Mouse (Mus musculus) lung, postnatal 25 days (tissue): ENCODE measurements at regions not wholly inside any gene's neighbourhood (a gene's known extent, or its start where the extent isn't known, plus 50 kb on each side); places are given as distances from the start of the nearest gene placed in this dataset.
"Not testable (repeated sequence)": the region's sequence is repeated elsewhere in the genome, so short reads cannot be mapped to it uniquely, and the experiment has no call there.

Source experiments
- DNase-seq: peaks from one replicate; pipeline ENCODE4 v3.0.0; 2022; ENCODE audit warnings: low spot score

- DNase-seq, result peak; percentile 17
These were observed 221.0 kb downstream of the Grxcr1 start for GRCm38 (mm10) chr5:68252671-68253070.

GRCm38 (mm10) chr5:68253476-68253875 lies 221.8 kb downstream of the Grxcr1 start:
- no peak for DNase-seq

DNA sequence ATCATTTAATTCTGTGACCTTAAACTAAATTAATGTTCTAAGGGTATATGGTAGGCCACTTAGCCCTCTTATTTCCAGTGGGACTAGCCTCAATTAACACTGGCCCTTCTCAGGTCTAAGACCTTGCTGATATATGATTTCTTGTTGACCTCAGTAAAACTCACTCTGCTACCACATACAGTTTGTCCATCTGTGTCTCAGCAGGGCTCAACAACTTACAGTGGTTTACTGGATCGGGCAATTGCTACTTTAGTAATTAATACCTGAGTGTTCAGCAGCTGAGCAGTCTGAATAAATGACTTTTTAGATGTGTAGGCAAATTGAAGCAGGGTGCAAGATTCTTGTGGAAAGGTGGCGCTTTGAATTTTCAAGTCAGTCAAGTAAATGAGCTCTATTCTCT lies 222.5 kb downstream of the Grxcr1 start:
- DNase-seq, result no peak

DNA sequence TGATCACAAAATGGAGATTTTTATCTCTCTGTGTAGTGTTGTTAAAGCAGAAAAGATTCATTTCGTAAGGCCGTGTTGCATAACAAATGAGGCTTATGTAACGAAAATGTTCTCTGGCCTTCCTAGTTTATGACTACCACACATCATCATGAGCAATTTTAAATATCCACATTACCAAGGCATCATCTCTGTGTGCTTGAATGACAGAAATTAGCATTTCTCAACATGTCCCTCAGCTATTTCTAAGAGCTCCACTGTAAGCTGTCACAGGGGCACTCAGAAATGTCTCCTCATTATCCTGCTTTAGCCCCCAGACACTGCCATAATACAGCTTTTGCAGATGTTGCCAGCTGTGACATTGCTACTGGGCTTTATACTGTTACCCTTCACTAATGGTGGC lies 232.6 kb downstream of the Grxcr1 start:
- DNase-seq, result no peak

GRCm38 (mm10) chr5:68274271-68274670 lies 242.6 kb downstream of the Grxcr1 start:
- no peak for DNase-seq

GRCm38 (mm10) chr5:68275558-68276263 lies 244.1 kb downstream of the Grxcr1 start:
- no peak for DNase-seq

- not testable (repeated sequence) for DNase-seq
These were observed 264.1 kb downstream of the Grxcr1 start for GRCm38 (mm10) chr5:68295774-68296173.

GRCm38 (mm10) chr5:68313187-68313586 lies 281.6 kb downstream of the Grxcr1 start:
- DNase-seq, result no peak

DNA sequence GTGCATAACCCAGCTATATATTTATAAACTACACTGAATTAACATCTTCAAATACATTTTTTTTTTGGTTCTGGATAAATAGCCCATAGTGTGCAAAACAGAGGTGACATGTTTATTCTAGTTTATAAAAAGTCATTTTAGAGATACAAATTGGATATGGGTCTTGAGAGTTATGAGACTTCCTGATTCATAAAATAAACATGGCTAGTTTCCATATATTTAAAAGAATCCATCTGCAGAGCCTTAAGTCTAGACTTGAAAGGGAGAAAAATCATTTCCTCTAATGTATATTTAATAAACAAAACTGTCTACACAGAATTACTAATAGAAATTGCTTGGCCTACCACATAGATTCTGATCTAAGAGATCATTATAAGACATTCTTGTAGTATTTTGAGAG lies 287.3 kb downstream of the Grxcr1 start:
- DNase-seq, result no peak

- DNase-seq, result no peak
These were observed 295.5 kb downstream of the Grxcr1 start for GRCm38 (mm10) chr5:68326998-68327593.

GRCm38 (mm10) chr5:68329311-68329710 lies 297.7 kb downstream of the Grxcr1 start:
- no peak for DNase-seq

DNA sequence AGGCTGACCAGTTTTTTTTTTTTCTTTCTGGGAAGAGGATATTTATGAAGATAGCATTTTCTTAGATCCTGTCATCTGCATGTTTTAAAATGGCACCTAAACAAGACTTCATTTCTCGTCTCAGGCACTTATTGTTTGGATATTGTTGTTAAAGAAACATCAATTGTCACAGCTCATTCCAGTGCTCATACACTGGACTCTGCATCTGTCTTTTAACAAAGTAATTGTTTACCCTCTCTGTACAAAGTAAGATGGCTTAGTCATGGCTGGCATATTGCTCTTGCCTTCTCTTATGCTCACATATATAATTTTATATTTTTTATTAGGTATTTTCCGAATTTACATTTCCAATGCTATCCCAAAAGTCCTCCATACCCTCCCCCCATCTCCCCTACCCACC lies 298.2 kb downstream of the Grxcr1 start:
- DNase-seq, result no peak

- no peak for DNase-seq
These were observed 319.3 kb downstream of the Grxcr1 start for GRCm38 (mm10) chr5:68350921-68351320.

DNA sequence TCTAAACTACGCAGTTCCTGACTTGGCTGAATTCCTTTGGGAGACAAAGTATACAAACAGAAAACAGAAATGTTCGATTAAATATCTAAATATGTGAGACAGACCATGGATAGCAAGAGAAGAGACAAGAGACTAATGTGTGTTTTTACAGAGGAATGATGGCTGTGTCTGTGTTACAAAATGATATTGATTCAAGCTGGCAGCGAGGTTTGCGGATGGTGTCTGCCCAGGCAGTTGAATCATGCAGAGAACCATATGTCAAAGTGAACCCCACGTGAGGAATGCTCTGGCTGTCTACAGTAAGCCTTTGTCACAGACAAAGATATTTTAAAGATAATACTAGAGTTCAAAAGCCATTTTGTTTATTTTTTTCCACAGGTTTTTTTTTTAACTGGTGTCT lies 320.2 kb downstream of the Grxcr1 start:
- no peak for DNase-seq

DNA sequence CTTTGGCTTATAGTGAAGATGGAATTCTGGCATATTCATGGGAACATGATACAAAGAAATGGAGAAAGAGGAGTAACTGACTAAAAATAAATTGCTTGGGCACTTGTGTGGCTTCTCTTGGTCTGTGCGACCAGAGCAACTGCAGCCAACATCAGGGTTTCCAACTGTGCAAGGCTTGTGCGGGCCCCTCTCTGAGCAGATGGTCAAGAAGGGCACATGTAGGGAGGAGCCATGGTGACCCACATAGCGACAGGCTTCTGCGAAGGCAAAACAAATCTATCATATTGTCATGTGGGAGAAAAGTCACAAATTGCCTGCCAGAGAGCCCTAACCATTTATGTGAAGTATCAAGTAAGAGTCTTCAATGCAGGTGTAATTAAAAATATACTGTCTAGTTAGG lies 321.6 kb downstream of the Grxcr1 start:
- DNase-seq, result no peak

DNA sequence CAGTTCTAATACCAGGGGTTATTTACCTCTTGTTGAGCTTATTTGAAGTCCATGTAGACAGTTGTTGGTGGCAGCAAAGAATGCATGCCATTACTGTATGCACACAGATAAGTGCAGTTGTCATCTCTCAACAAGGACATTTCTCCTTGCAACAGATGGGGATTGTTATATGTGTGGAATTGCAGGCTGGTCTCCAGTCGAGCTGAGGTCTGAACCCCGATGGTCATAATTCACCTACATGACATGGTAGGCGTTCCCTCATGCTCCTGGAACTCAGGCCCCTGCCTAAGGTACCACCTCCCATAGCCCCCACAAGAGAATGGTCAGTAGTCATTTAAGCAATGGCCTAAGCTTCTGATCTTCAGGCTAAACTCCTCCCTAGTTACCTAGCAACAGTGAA lies 322.2 kb downstream of the Grxcr1 start:
- not testable (repeated sequence) for DNase-seq

DNA sequence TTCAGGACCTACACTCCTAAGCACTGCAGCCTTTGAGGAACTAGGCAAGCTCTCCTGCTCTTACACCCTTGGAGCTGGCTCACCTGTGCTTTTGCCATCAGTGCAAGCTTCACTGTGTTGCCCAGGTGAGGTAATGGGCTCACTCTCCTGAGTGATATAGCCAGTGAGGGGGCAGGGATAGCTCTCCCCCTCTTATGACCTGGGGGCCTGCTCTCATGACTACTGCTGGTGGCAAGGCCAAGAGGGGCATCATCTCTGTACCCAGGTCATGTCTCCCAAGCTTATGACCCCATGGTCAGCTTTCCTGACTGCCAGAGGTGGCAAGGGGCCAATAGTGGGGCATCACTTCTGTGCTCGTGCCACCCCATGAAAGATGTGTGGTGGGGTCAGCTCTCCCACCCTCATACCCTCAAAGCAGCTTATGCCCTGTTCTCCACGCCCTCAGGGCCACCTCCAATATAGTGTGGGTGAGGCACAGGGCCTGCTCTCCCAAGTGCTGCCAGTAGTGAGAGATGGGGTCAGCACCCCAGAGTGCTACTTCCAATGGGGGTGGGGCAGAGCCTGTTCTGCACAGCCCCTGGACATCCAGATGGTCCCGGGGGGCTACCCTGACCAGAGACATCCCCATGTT lies 330.1 kb downstream of the Grxcr1 start:
- DNase-seq, result no peak

DNA sequence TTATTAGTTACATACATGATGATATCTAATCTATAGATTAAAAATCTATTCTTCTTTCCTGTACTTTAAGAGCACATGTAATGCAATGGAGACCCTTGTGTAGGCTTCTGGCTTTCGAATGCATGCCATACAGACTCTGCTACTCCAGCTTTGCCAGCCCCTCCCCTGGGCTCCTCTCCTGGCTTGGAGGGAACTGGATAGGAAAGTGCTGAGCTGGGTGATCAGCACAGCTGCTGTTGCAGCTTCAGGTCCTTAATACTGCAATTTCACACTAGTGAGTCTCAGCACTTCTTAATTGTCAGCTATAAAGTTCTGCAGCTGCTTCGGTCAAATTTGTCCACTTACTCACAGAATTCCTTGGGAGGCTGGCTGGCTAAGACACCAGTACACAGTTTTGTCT lies 341.4 kb downstream of the Grxcr1 start:
- DNase-seq, result no peak
